Mouse (Mus musculus): Measurements from ENCODE around the gene Fam25c. TPM values are rescaled to one million over a fixed set of nuclear protein-coding genes. Genes with fewer than 3 reads are reported as not detected.

The Fam25c gene
- polyA plus RNA-seq, 1 experiment from 2014 or later: not detected

- ATAC-seq (ENCODE audit: insufficient number of reproducible peaks, insufficient read depth, low FRiP score, low read depth): no peak
- Histone ChIP-seq H3K27me3 (ENCODE audit: control insufficient read depth, insufficient read depth, low read length) (no peaks in the 10 kb centered on the region), H3K4me3 (ENCODE audit: low read depth, low read length) (no peak overlapping the region), H3K4me1 (ENCODE audit: control insufficient read depth, insufficient read depth, low read length) (0 out of 2 replicates have a peak, but pooled peaks cover 2% of the 10 kb centered on the region), H3K36me3 (ENCODE audit: control insufficient read depth, insufficient read depth, low read length) (peaks cover 4% of the 10 kb centered on the region; the same call in 1 of the 2 replicates), H3K9ac (replicated peaks; ENCODE audit: low read depth, low read length) (no peak overlapping the region), H3K9me3 (ENCODE audit: control insufficient read depth, low read depth, low read length) (no peaks in the 10 kb centered on the region), H3K4me2 (replicated peaks; ENCODE audit: low read depth, low read length) (no peak overlapping the region), H3K27ac (ENCODE audit: low read length) (no peak overlapping the region)
- WGBS: 74% methylated on average over 7 of the region's 7 CpGs
Measured at GRCm38 (mm10) chr14:34348301-34348700, 6.9 kb downstream of the Fam25c start.

- Histone ChIP-seq H3K4me2 (replicated peaks; ENCODE audit: low read depth, low read length) (no peak overlapping the region), H3K9ac (replicated peaks; ENCODE audit: low read depth, low read length) (no peak overlapping the region), H3K4me3 (ENCODE audit: low read depth, low read length) (no peak overlapping the region), H3K27ac (ENCODE audit: low read length) (no peak overlapping the region), H3K27me3 (ENCODE audit: control insufficient read depth, insufficient read depth, low read length) (no peaks in the 10 kb centered on the region), H3K4me1 (ENCODE audit: control insufficient read depth, insufficient read depth, low read length) (no peaks in the 10 kb centered on the region), H3K36me3 (ENCODE audit: control insufficient read depth, insufficient read depth, low read length) (peaks cover 16% of the 10 kb centered on the region), H3K9me3 (ENCODE audit: control insufficient read depth, low read depth, low read length) (no peaks in the 10 kb centered on the region)
- ATAC-seq (ENCODE audit: insufficient number of reproducible peaks, insufficient read depth, low FRiP score, low read depth): no peak
- WGBS: 92% methylated on average over 5 of the region's 5 CpGs
Measured at GRCm38 (mm10) chr14:34347084-34347483, 8.1 kb downstream of the Fam25c start.

- no peak for ATAC-seq (ENCODE audit: insufficient number of reproducible peaks, insufficient read depth, low FRiP score, low read depth)
- no peak overlapping the region for H3K4me2 ChIP-seq (replicated peaks; ENCODE audit: low read depth, low read length)
- H3K4me1 ChIP-seq (ENCODE audit: control insufficient read depth, insufficient read depth, low read length): no peaks in the 10 kb centered on the region
- H3K4me3 ChIP-seq (ENCODE audit: low read depth, low read length): no peak overlapping the region
- H3K27me3 ChIP-seq (ENCODE audit: control insufficient read depth, insufficient read depth, low read length): no peaks in the 10 kb centered on the region
- H3K27ac ChIP-seq (ENCODE audit: low read length): no peak overlapping the region
- H3K9ac ChIP-seq (replicated peaks; ENCODE audit: low read depth, low read length): no peak overlapping the region
- H3K9me3 ChIP-seq (ENCODE audit: control insufficient read depth, low read depth, low read length): no peaks in the 10 kb centered on the region
- WGBS: 55% methylated on average over 12 of the region's 12 CpGs
- H3K36me3 ChIP-seq (ENCODE audit: control insufficient read depth, insufficient read depth, low read length): peaks cover 23% of the 10 kb centered on the region
Measured at GRCm38 (mm10) chr14:34345771-34346566, 9.3 kb downstream of the Fam25c start.

- no peak for ATAC-seq (ENCODE audit: insufficient number of reproducible peaks, insufficient read depth, low FRiP score, low read depth)
- no peaks in the 10 kb centered on the region for H3K27me3 ChIP-seq (ENCODE audit: control insufficient read depth, insufficient read depth, low read length)
- H3K27ac ChIP-seq (ENCODE audit: low read length): no peak overlapping the region
- 82% methylated on average over 5 of the region's 5 CpGs for WGBS
- no peak overlapping the region for H3K4me3 ChIP-seq (ENCODE audit: low read depth, low read length)
- H3K4me1 ChIP-seq (ENCODE audit: control insufficient read depth, insufficient read depth, low read length): no peaks in the 10 kb centered on the region
- H3K36me3 ChIP-seq (ENCODE audit: control insufficient read depth, insufficient read depth, low read length): peaks cover 34% of the 10 kb centered on the region
- H3K4me2 ChIP-seq (replicated peaks; ENCODE audit: low read depth, low read length): no peak overlapping the region
- H3K9ac ChIP-seq (replicated peaks; ENCODE audit: low read depth, low read length): no peak overlapping the region
- H3K9me3 ChIP-seq (ENCODE audit: control insufficient read depth, low read depth, low read length): no peaks in the 10 kb centered on the region
Measured at GRCm38 (mm10) chr14:34344361-34344760, 10.9 kb downstream of the Fam25c start.

GRCm38 (mm10) chr14:34343078-34343477 is 12.2 kb downstream of the Fam25c start:
- Histone ChIP-seq H3K9me3 (ENCODE audit: control insufficient read depth, low read depth, low read length) (no peaks in the 10 kb centered on the region), H3K9ac (replicated peaks; ENCODE audit: low read depth, low read length) (no peak overlapping the region), H3K4me2 (replicated peaks; ENCODE audit: low read depth, low read length) (no peak overlapping the region), H3K36me3 (ENCODE audit: control insufficient read depth, insufficient read depth, low read length) (peaks cover 44% of the 10 kb centered on the region), H3K4me3 (ENCODE audit: low read depth, low read length) (no peak overlapping the region), H3K27me3 (ENCODE audit: control insufficient read depth, insufficient read depth, low read length) (no peaks in the 10 kb centered on the region), H3K4me1 (ENCODE audit: control insufficient read depth, insufficient read depth, low read length) (no peaks in the 10 kb centered on the region), H3K27ac (ENCODE audit: low read length) (no peak overlapping the region)
- WGBS: 92% methylated on average over 4 of the region's 4 CpGs
- no peak for ATAC-seq (ENCODE audit: insufficient number of reproducible peaks, insufficient read depth, low FRiP score, low read depth)

GRCm38 (mm10) chr14:34341993-34342392 is 13.2 kb downstream of the Fam25c start:
- Histone ChIP-seq H3K27me3 (ENCODE audit: control insufficient read depth, insufficient read depth, low read length) (no peaks in the 10 kb centered on the region), H3K4me1 (ENCODE audit: control insufficient read depth, insufficient read depth, low read length) (no peaks in the 10 kb centered on the region), H3K9ac (replicated peaks; ENCODE audit: low read depth, low read length) (no peak overlapping the region), H3K9me3 (ENCODE audit: control insufficient read depth, low read depth, low read length) (no peaks in the 10 kb centered on the region), H3K27ac (ENCODE audit: low read length) (no peak overlapping the region), H3K4me2 (replicated peaks; ENCODE audit: low read depth, low read length) (no peak overlapping the region), H3K4me3 (ENCODE audit: low read depth, low read length) (no peak overlapping the region), H3K36me3 (ENCODE audit: control insufficient read depth, insufficient read depth, low read length) (peaks cover 52% of the 10 kb centered on the region)
- no peak for ATAC-seq (ENCODE audit: insufficient number of reproducible peaks, insufficient read depth, low FRiP score, low read depth)
- 86% methylated on average over 4 of the region's 4 CpGs for WGBS

- Histone ChIP-seq H3K4me1 (ENCODE audit: control insufficient read depth, insufficient read depth, low read length) (no peaks in the 10 kb centered on the region), H3K4me3 (ENCODE audit: low read depth, low read length) (no peak overlapping the region), H3K4me2 (replicated peaks; ENCODE audit: low read depth, low read length) (no peak overlapping the region), H3K9ac (replicated peaks; ENCODE audit: low read depth, low read length) (no peak overlapping the region), H3K27ac (ENCODE audit: low read length) (no peak overlapping the region), H3K27me3 (ENCODE audit: control insufficient read depth, insufficient read depth, low read length) (no peaks in the 10 kb centered on the region), H3K36me3 (ENCODE audit: control insufficient read depth, insufficient read depth, low read length) (peaks cover 77% of the 10 kb centered on the region), H3K9me3 (ENCODE audit: control insufficient read depth, low read depth, low read length) (no peaks in the 10 kb centered on the region)
- ATAC-seq (ENCODE audit: insufficient number of reproducible peaks, insufficient read depth, low FRiP score, low read depth): no peak
- WGBS: 61% methylated on average over 1 of the region's 1 CpGs
Measured at GRCm38 (mm10) chr14:34339446-34339845, 15.8 kb downstream of the Fam25c start.

GRCm38 (mm10) chr14:34332476-34332875 is 22.8 kb downstream of the Fam25c start:
- no peak overlapping the region for H3K27ac ChIP-seq (ENCODE audit: low read length)
- H3K4me1 ChIP-seq (ENCODE audit: control insufficient read depth, insufficient read depth, low read length): no peaks in the 10 kb centered on the region
- no peaks in the 10 kb centered on the region for H3K9me3 ChIP-seq (ENCODE audit: control insufficient read depth, low read depth, low read length)
- no peak overlapping the region for H3K9ac ChIP-seq (replicated peaks; ENCODE audit: low read depth, low read length)
- no peak overlapping the region for H3K4me2 ChIP-seq (replicated peaks; ENCODE audit: low read depth, low read length)
- no peak overlapping the region for H3K4me3 ChIP-seq (ENCODE audit: low read depth, low read length)
- 87% methylated on average over 5 of the region's 5 CpGs for WGBS
- no peaks in the 10 kb centered on the region for H3K27me3 ChIP-seq (ENCODE audit: control insufficient read depth, insufficient read depth, low read length)
- ATAC-seq (ENCODE audit: insufficient number of reproducible peaks, insufficient read depth, low FRiP score, low read depth): no peak
- peaks cover 65% of the 10 kb centered on the region for H3K36me3 ChIP-seq (ENCODE audit: control insufficient read depth, insufficient read depth, low read length)

GRCm38 (mm10) chr14:34331886-34332285 is 23.3 kb downstream of the Fam25c start:
- Histone ChIP-seq H3K36me3 (ENCODE audit: control insufficient read depth, insufficient read depth, low read length) (peaks cover 64% of the 10 kb centered on the region), H3K4me3 (ENCODE audit: low read depth, low read length) (no peak overlapping the region), H3K4me2 (replicated peaks; ENCODE audit: low read depth, low read length) (no peak overlapping the region), H3K9ac (replicated peaks; ENCODE audit: low read depth, low read length) (no peak overlapping the region), H3K9me3 (ENCODE audit: control insufficient read depth, low read depth, low read length) (no peaks in the 10 kb centered on the region), H3K27me3 (ENCODE audit: control insufficient read depth, insufficient read depth, low read length) (no peaks in the 10 kb centered on the region), H3K27ac (ENCODE audit: low read length) (no peak overlapping the region), H3K4me1 (ENCODE audit: control insufficient read depth, insufficient read depth, low read length) (no peaks in the 10 kb centered on the region)
- no peak for ATAC-seq (ENCODE audit: insufficient number of reproducible peaks, insufficient read depth, low FRiP score, low read depth)
- WGBS: 87% methylated on average over 3 of the region's 3 CpGs
